Mouse (Mus musculus) v-Abl transformed pro-B cells (cell line): ENCODE results near the gene Olfr1211.

Experiments used
- in situ Hi-C, 2 experiments: fragments of 400-800 bp; cut with MboI; formaldehyde crosslinking; loops; one replicate each; pipeline ENCODE4 v1.15.1; 2025; ENCODE audit not compliant: unreplicated experiment in 2 of 2

Gene Olfr1211

GRCm38 (mm10) chr2:88938011-88938410 is at the start of gene Olfr1211:
Gene Olfr1211, minus strand, starts transcription at chr2:88938111.
- in situ Hi-C loops, result no loop called here

DNA sequence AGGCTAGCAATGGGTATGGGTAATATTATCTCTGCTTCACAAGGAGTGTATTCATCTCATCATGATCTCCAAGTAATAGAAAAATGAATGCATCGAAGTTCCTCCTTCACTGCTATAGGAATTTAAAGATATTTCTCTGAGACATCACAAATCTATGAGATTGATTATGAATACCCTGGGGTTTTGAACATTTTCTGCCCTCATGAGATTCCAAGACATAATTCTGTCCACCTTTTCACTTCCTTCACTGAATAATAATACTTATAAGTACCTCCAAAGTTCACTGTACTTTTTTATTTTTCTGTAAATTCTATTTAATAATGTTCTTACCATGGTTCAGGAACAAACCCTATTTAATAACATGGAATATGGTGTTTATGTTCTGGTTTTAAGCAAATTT is 42.3 kb upstream of the Olfr1211 start, which contains the start of gene Gm13762:
Gene Gm13762 (minus strand): TSS at position 101 of the 400 bp plus-strand sequence.
- in situ Hi-C loops, result no loop called here

GRCm38 (mm10) chr2:88953669-88954068 is 15.8 kb upstream of the Olfr1211 start, which contains the start of gene Olfr1212:
Gene Olfr1212, plus strand, starts transcription at chr2:88953969.
- in situ Hi-C loops, result no loop called here

- in situ Hi-C loops, result no loop called here
Observed at GRCm38 (mm10) chr2:88915057-88915456, 22.9 kb downstream of the Olfr1211 start, which contains the start of gene Olfr1209. Gene Olfr1209, minus strand, starts transcription at chr2:88915157.

DNA sequence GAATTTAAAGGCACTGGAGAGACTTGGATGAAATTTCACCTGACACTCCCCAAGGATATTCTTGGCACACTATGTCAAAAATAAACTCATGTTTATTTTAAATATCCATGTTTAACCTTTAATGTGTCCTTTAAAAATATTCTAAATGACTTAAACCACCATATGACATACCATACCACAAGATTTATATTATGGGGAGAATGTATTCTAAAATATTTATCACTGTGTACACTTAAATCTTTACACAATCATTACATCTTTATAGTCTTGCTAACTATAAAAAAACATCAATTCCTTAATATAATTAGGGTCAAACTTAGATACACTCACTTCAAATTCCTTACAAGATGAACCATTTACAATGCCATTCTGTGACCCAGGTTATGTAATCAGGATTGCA is 35.7 kb downstream of the Olfr1211 start, which contains the start of gene Olfr1208:
Gene Olfr1208 (minus strand): TSS at position 101 of the 400 bp plus-strand sequence.
- in situ Hi-C loops, result no loop called here
